Mouse (Mus musculus) frontal cortex, postnatal 36 days (tissue): Measurements from ENCODE around the gene Hlx.

ENCODE experiments used
- DNase-seq, 2 experiments: peaks; one replicate each; pipeline ENCODE4 v3.0.0; 2022; ENCODE audit warnings: low spot score in 2 of 2

The Hlx gene

GRCm38 (mm10) chr1:184733300-184734066 lies 1.1 kb upstream of the Hlx start:
- DNase-seq: no peak

- DNase-seq: no peak
These were observed 524 bp downstream of the Hlx start for GRCm38 (mm10) chr1:184731644-184732545.

- DNase-seq: peak in 1 of 2 experiments; percentile 25
These were observed 1.3 kb downstream of the Hlx start for GRCm38 (mm10) chr1:184731091-184731640.

GRCm38 (mm10) chr1:184730453-184731013 lies 1.9 kb downstream of the Hlx start:
- DNase-seq: no peak

- DNase-seq: peak in 1 of 2 experiments; percentile 10
These were observed 2.9 kb downstream of the Hlx start for GRCm38 (mm10) chr1:184729357-184730140.

- no peak for DNase-seq
These were observed 3.8 kb downstream of the Hlx start for GRCm38 (mm10) chr1:184728561-184729115.

- peak; percentile 38 to 45 for DNase-seq
These were observed 4.8 kb downstream of the Hlx start for GRCm38 (mm10) chr1:184727401-184728265.

- DNase-seq: no peak
These were observed 5.7 kb downstream of the Hlx start for GRCm38 (mm10) chr1:184726576-184727300.

GRCm38 (mm10) chr1:184725318-184725790 lies 7.1 kb downstream of the Hlx start:
- no peak for DNase-seq

- no peak for DNase-seq
These were observed 7.7 kb downstream of the Hlx start for GRCm38 (mm10) chr1:184724551-184725317.

- DNase-seq: no peak
These were observed 8.5 kb downstream of the Hlx start for GRCm38 (mm10) chr1:184723899-184724298.

- no peak for DNase-seq
These were observed 11.3 kb downstream of the Hlx start for GRCm38 (mm10) chr1:184721121-184721520.

- DNase-seq: no peak
These were observed 12.0 kb downstream of the Hlx start for GRCm38 (mm10) chr1:184720162-184721025.

GRCm38 (mm10) chr1:184718261-184719120 lies 13.9 kb downstream of the Hlx start:
- DNase-seq: no peak

GRCm38 (mm10) chr1:184717691-184718200 lies 14.7 kb downstream of the Hlx start:
- no peak for DNase-seq

- DNase-seq: no peak
These were observed 15.3 kb downstream of the Hlx start for GRCm38 (mm10) chr1:184717016-184717568.
